Mouse (Mus musculus) stomach, postnatal 0 days (tissue): ENCODE results near the gene Cfap299.

Experiments used
- CTCF ChIP-seq: IDR thresholded peaks from 2 replicates; pipeline ENCODE4 v1.5.1; 2016; ENCODE audit warnings: antibody characterized with exemption, low read depth, mild to moderate bottlenecking, moderate library complexity
- EP300 ChIP-seq: optimal IDR thresholded peaks from 2 replicates; pipeline ENCODE3; 2016; ENCODE audit warnings: antibody characterized with exemption

DNA sequence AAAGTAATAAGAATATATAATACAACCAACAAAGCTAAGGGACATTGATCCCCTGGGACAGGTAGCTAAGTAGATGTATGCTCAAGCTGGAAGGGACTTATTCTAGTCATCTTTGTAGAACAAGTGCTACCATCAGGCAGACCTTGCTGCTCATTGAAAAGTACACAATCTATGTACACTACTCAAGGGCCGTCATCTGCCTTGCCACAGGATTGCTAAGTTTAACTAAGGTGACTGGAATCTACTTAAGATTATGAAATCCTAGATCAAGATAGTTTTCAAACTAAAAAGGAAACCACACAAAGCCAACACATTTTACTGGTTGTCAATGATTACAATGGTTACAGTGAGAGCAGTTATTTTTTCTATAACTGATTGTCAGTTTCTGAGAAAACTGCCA, 483.3 kb downstream of the Cfap299 start:
- TF ChIP-seq CTCF (no peak), EP300 (no peak)
